Mouse (Mus musculus) gastrocnemius, postnatal 25 days (tissue): ENCODE results near the gene Gm14632. TPM values are rescaled to one million over a fixed set of nuclear protein-coding genes. Genes with fewer than 3 reads are reported as not detected.
"Not testable (repeated sequence)": the region's sequence is repeated elsewhere in the genome, so short reads cannot be mapped to it uniquely, and the experiment has no call there.

Source experiments
- DNase-seq: peaks from one replicate; pipeline ENCODE4 v3.0.0; 2022
- long read RNA-seq, 2 experiments: library from polyadenylated mRNA; stranded (forward); transcript quantifications; one replicate each; pipeline ENCODE4 v2.0.0; 2021
- total RNA-seq, 2 experiments: library from RNA; stranded (reverse); gene quantifications; 1 replicate in 1 of 2; 2 replicates in 1 of 2; pipeline ENCODE4 v1.2.3; 2021

Gm14632 gene
- total RNA-seq: not detected
- long read RNA-seq, experiment 1: 0 reads
- long read RNA-seq, experiment 2: 0 reads

GRCm38 (mm10) chrX:30329472-30329871 lies at the start of gene Gm14632:
Gene Gm14632, plus strand, starts transcription at chrX:30329772.
- not testable (repeated sequence) for DNase-seq
